Mouse (Mus musculus) erythroblast, adult 5-6 weeks (primary cell): ENCODE results near the gene Prkar2b. TPM values are rescaled to one million over a fixed set of nuclear protein-coding genes. Genes with fewer than 3 reads are reported as not detected.
"Not testable (repeated sequence)": the region's sequence is repeated elsewhere in the genome, so short reads cannot be mapped to it uniquely, and the experiment has no call there.

ENCODE experiments used
- ATAC-seq: replicated peaks from 2 replicates; pipeline ENCODE4 v1.8.0; 2016; ENCODE audit warnings: moderate number of reproducible peaks, mild to moderate bottlenecking, moderate TSS enrichment, inconsistent platforms; ENCODE audit not compliant: poor library complexity, low FRiP score, severe bottlenecking
- total RNA-seq, 2 experiments: library from RNA; stranded (forward) in 1 of 2; stranded (reverse) in 1 of 2; fragments of 150-400 nt in 1 of 2; fragments of 200-764, 138-1000 nt in 1 of 2; gene quantifications; 2 replicates each; pipeline versions ENCODE4 v1.2.3 to v1.2.4; 2015 to 2017; ENCODE audit warnings: low replicate concordance in 2 of 2

The Prkar2b gene
- total RNA-seq, 2 experiments from 2014 or later: 122 to 138 TPM

DNA sequence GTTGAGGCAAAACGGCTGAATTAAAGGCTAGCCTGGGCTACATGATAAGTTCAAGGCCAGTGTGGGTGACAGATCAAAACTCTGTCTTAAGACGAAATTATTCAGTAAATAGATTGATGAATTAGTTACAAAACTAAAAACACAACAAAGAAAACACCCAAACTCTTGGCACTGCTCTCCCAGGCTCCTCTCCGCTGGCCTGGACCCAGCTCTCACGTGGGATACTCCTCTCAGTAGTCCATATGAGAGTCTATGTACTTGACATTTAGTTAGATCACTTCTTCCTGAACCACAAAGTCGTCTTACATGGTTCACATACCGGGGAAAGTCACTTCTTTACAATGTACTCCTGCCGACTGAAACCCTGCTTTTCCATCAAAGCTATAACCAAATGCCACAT, 46.3 kb downstream of the Prkar2b start:
- ATAC-seq: no peak

DNA sequence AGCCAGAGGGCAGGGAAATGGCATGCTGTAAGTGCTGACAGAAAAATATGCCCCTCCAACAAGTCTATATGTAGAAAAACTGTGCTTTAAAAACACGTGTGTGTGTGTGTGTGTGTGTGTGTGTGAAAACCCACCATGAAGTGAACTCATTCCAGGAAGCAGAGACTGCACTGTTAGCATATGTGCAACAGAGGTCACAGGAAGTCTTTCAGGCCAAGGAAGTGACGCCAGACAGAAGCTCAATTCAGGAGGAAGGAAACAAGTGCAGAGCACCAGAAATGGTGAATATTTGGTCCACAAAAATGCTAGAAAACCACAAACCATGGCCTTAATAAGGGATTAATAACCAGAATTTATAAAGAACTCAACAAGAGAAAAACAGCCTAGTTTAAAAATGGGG, 48.9 kb downstream of the Prkar2b start:
- no peak for ATAC-seq

DNA sequence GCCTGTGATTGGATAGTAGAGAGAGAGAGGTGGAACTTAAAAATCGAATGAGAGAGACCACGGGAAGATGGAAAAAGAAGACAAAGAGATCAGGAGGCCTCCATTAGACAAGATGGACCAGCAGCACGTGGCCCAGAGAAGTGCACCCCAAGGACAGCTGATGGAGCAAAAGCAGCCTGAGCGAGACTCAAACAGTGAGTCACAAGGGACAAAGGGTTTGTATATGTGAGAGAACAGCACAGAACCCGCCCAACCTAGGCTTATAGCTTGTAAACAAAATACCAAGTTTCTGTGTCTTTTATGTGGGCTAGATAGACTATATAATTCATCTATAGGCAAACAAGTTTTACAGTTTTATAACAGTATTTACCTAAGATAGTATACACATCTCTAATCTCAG, 50.0 kb downstream of the Prkar2b start:
- ATAC-seq: no peak

DNA sequence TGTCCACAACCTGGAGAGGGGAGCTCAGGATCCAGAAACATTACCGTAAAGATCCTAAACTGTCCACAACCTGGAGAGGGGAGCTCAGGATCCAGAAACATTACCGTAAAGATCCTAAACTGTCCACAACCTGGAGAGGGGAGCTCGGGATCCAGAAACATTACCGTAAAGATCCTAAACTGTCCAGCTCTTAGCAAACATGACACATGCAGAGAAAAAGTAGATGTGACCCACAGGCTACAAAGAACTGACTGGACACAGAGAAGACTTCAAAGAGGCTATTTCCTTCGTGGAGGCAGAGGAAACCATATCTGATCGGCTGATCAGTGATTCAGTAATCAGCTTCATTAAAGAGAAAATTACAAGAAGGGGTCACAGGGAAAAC, 51.1 kb downstream of the Prkar2b start:
- ATAC-seq: not testable (repeated sequence)

DNA sequence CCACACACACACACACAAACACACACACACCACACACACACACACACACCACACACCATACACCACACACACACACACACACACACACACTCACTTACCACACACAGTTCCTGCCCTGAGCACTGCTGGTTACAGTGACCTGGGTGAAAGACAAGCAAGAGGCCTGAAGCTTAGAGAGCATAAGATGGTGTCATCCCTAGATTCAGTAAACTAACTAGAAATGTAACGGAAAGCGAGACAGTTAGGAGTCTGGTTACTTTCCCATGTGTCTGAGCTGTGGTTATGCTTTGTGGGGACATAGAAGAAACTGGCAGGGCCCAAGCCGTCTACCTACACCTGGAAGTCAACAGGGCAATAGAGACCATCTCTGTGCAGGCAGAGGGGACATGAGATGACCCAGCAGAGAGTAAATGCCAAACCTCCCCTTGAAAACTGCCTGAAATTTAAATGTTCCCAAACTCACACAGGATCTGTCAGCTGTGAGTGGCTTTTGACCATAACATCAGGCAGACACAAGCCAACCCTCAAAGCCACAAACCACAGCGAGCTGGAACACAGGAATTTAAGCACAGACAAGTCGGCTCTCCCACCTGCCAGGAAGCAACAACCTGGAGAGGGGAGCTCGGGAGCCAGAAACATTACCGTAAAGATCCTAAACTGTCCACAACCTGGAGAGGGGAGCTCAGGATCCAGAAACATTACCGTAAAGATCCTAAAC, 51.7 kb downstream of the Prkar2b start:
- peak; percentile 29 for ATAC-seq

DNA sequence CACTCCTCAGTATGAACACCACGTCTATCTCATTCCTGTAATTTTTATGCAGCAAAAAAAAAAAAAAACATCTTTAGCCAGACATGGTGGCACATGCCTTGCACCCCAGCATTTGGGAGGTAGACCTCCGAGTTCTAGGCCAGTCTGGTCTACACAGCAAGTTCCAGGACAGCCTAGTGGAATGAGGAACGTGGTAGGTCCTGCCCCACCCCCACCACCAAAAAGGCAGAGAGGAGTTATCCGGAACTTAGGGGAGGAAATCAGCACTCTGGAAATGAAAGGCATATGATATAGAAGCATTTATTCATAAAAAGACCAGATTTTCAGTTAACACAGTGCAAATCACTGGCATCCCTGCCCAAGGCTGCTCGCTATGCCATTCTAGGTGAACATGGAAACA, 52.4 kb downstream of the Prkar2b start:
- ATAC-seq: no peak

DNA sequence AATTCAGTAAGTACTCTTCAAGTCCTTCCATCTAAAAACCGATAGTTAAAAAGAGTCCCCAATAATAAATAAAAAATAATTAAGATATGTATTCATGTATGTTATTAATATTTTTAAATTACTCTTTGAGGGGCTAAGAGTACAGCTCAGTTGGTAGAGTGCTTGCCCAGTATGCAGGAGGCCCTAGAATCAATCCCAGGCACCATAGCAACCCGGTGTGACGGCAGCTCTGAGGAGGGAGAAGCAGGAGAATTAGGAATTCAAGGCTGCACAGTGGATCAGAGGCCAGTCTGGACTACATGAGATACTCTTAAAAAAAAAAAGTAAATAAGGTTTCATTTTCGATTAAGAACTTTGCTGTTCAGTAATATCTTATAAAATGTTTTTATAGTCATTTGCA, 53.5 kb downstream of the Prkar2b start:
- no peak for ATAC-seq

DNA sequence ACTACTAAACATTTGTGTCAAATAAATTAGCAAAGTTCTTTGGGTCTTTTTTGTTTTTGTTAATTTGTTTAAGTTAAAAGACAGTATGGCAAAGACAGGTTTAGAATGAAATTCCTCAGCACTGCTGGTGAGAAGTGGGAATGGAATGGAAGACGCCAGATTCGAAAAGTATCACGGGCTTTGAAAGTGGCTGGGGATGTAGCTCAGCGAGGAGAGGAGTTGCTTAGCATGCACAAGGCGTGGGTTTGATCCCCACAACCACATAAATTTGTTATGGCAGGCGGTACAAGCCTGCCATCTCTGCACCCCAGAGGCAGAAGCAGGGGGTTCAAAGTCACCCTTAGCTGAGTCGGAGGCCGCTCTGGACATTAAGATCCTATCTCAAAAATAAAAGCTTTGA, 54.1 kb downstream of the Prkar2b start:
- no peak for ATAC-seq

DNA sequence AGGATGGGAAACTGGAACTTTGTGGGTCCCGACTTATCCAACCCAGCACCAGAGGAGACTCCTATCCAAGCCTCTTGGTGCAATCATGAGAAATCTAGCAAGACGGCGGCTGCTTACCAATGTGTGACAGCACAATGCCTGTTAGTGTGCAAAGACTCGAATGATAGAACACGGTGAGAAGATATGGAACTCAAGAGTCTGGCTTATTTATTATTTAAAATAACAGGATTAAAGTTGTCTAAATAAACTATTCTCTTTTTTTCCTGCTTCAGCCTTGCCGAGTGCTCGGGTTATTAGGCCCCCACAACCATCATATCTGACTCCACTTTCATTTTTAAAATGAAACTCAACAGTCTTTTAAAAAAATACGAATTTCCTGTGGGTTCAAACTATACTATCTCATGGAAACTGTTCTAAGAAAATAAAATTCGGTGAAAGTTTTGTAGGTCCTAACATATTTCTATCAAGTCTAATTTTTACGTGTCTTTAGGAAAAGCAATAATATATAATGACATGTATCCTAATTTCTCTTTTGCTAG, 54.6 kb downstream of the Prkar2b start:
- no peak for ATAC-seq

DNA sequence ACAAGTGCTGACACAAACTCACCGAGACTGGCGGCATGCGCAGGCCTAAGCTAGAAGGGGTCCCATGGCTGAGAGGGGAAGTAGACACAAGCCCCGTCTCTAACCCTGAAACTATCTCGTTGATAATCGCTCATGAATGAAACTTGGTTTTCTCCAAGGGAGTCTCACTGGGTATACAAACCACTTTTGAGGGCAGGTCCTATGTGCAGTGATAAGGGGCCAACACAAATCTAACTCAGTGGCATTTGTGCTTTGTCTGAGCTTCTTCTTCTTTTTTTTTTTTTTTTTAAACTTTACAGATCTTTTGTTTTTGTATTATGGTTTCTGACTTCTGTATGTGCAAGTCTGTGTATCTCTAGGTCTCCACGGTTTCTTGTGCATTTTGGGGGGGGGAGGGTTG, 60.6 kb downstream of the Prkar2b start:
- ATAC-seq: no peak

DNA sequence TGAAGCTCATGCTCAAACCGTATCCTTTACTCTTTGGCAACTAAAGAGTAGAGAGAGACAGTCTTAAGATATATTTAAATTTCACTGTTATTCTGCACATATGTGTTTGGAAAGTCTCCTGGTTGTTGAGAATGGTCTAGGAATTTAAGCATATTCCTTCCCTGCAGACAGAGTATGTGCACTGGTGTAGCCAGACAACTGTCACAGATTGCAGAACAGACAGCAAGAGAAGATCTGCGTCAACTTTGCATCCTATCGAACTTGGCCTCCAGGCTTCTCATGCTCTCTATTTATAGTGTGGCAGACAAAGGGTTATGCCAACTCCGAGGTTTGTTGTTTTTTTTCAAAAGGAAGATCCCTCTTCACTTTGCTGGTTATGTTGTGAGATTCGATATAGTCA, 62.4 kb downstream of the Prkar2b start:
- no peak for ATAC-seq

DNA sequence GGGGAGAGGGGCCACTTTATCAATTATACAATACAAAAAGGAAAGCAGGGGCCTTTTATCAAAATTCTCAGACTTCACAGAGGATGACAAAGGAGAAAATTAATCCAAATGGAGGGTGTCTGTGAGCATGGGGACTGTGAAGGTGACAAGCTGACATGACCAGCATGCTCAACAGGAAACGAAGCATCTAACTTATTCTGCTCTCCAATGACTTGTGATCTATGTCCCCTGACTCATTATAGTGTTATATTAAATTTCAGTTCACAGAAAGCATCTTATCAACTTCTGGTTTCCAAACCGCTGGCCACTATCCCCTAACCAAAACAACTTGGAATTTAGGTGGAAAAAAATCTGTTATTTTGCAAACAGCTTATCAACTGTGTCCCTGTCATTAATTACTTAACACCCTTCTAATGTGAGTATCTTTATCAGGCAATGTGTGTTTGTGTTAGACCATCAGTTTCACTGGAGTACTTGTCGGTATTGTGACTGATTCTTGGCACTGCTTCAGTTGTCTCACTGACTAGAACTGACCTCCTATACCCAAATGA, 63.7 kb downstream of the Prkar2b start:
- ATAC-seq: no peak

DNA sequence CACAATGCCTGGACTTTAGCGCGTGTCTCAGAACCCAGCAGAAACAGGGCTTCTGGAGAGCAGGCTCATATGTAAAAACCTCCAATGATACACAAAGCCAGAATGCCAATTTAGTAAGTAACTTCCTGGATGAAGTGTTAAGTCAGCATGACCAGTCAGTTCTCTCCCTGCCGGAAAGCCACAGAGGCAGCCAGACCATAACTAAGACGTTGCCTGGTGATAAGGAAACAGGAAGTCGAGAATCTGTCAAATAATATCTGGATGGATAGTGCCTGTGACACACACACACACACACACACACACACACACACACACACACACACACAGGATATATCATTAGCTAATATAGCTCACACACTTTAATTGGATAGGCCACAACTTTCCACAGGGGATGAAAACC, 64.2 kb downstream of the Prkar2b start:
- ATAC-seq: peak; percentile 96

DNA sequence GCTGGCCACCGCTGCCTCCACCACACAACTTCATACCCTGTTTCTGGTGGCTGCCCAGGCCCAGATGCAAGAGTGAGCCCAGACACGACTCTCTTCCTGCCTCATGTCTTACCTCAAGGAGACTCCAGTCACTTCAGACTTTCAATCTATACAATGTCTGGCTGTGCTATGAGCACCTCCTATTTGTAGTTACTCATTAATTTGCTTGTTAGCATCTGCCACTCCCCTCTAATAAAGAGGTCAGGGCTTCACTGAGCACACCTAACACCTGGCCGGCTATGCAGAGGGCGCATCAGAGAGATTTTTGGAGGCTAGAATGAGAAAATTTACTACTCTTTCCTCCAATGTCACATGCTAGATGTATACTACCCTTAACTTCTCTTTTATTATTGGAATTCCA, 70.5 kb downstream of the Prkar2b start:
- ATAC-seq: no peak

DNA sequence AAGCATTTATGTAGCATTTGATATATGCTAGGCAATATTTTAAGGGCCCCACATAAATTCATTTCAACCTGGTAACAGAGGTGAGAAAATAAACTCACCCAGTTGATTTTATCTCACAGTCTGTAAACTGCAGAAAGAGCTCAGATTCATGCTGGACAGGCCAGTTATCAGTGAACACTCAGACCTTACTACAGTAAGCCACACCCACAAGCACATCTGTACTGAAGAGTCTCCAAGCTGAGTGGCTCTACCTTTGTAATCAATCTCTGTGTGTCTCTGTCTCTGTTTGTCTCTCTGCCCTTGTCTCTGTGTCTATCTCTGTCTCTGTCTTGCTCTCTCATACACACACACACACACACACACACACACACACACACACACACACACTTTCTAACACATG, 71.4 kb downstream of the Prkar2b start:
- ATAC-seq: peak; percentile 74

DNA sequence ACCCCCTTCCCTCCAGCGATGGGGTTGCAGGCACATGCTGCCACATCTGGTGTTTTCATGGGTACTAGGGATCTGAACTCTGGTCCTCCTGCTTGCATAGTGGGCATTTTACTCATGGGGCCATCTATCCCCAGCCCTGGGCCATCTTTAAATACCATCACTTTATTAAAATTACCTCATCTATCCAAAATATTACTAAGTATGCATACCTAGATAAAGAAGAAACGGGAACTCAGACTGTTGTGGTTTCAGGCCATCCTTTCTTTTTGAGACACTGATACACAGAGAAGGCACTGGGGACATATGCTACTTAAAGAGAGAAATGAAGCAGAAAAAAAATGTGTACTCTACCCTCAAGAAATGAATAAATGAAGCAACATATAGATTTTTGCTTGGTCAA, 74.6 kb downstream of the Prkar2b start:
- ATAC-seq: no peak

DNA sequence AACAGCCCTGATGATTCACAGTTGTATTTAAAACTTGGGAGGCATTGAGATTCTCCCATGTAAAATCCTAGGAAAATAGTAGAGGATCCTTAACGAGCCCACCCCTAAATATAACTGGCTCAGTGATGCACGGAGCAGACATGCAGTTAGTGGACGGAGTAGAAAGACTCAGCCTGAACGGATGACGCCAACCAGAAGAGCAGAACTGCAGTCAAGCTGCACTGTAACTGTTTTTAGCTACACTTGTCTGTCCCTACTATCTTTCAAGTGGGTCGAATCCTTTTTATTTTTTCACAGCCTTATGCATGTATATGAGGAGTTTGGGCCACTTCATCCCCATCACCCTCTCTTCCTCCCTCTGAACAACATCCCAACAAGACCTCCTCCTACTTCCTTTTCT, 75.4 kb downstream of the Prkar2b start:
- ATAC-seq: no peak

DNA sequence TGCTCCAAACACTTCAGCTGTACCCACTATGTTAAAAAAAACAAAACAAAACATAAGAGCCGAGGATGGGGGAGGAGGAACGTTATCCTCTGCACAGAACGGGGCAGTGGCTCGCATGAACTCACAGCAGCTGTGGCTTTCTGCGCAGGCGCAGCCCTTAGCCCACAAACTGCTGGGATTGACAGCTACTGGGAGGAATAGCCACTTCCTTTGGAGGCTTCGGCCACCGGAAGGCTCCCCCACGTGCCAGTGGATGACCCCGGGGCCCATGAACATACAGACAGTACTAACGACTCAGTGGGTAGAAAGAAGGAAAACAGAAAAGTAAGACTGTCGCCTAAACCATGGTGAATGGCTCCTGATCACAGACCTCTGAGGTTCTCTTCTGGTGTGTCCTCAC, 76.4 kb downstream of the Prkar2b start:
- no peak for ATAC-seq

DNA sequence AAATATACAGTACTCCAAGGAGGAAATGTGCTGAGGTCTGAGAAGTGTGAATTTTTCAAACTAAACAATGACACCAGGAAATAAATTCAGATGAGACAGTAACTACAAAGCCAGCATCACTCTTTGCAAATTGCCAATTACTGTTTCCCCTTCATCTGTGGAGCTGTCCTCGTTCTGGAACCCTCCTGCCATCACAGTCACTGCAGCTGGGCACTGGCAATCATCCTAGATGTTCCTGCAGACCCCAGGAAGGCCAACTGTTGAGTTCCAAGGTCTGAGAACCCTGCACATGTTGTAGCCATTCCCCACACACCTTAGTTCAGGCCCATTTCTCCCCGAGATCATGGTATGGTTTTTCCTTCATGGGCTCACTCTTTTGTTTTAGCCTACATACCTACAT, 76.9 kb downstream of the Prkar2b start:
- no peak for ATAC-seq

DNA sequence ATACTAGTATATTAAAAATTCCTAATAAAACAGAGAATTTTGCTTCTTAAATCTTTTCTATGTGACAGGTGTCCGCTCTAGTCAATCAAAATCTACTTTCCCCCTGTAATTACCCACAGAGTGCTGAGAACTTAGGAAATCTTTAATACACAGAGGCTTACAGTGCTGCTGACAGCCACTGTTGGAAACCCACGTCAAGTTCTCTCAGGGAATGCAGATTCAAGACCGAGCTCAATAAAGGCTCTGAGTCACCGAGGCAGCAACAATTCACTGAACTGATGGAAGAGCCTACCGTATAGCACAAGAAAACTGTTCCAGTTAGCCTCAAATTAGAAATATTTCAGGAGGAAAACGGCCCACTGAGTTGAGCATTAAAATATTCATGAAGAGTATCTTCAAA, 77.3 kb downstream of the Prkar2b start:
- no peak for ATAC-seq

DNA sequence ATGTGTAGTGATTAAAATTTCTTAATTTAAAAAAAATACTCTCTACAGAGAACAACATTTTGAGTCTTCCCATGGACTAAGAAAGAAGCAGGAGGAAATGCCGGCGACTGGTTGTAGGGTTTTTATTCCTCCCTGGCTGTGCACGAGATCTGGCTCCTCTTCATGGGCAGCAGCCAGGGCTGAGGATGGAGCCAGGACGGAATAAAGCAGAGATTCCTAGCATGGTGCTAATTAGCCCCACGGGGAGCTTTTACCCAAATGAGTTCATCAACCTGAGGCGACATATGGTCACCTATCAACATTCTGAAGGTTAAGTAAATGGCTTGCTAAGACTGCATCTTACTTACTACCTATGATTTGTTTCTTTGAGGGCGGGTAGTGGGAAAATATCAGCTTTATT, 77.9 kb downstream of the Prkar2b start:
- ATAC-seq: no peak
